Mouse (Mus musculus) gastrocnemius, postnatal 36 days (tissue): ENCODE results near the gene Bpi. TPM values are rescaled to one million over a fixed set of nuclear protein-coding genes. Genes with fewer than 3 reads are reported as not detected.

Source experiments
- microRNA-seq, 2 experiments: library from miRNA; unstranded; fragments of <30 nt; microRNA quantifications; one replicate each; pipeline ENCODE4 v1.2.0; 2021
- total RNA-seq, 2 experiments: library from RNA; stranded (reverse); gene quantifications; 2 replicates each; pipeline ENCODE4 v1.2.3; 2021

Bpi gene
- total RNA-seq, 2 experiments from 2014 or later, result not detected

Small RNAs within 50 kb of the gene (microRNA-seq; reads per million reads assigned to microRNA genes)
- 0 to 1.4 reads per million in 2 experiments for gene Mir7685

Other genes starting within 250 kb of the Bpi start
- 10 to 100 TPM; 14.5 to 18.3 TPM for gene Tti1, start 229.7 kb upstream of the Bpi start, total RNA-seq
- 10 to 100 TPM; 20.8 to 23.9 TPM for gene Rprd1b, start 229.6 kb upstream of the Bpi start, total RNA-seq
- gene Tgm2, start 111.7 kb upstream of the Bpi start, total RNA-seq, result 10 to 100 TPM; 41.0 to 53.1 TPM
- 1 to 10 TPM; 2.2 TPM for gene D630003M21Rik, start 28.9 kb upstream of the Bpi start, total RNA-seq
- gene Lbp, start 48.4 kb downstream of the Bpi start, total RNA-seq, result 1 to 10 TPM; 4.9 to 8.2 TPM
- gene Snhg11, start 117.5 kb downstream of the Bpi start, total RNA-seq, result under 1 TPM in 1 of 2 experiments, not detected in 1; 0.05 TPM
- 10 to 100 TPM; 24.1 to 25.5 TPM for gene Ralgapb, start 151.8 kb downstream of the Bpi start, total RNA-seq
- 1 to 10 TPM; 2.7 to 3.4 TPM for gene Adig, start 244.5 kb downstream of the Bpi start, total RNA-seq